Mouse (Mus musculus): ENCODE results near the gene Qk. TPM values are rescaled to one million over a fixed set of nuclear protein-coding genes. Genes with fewer than 3 reads are reported as not detected.

Gene Qk
- total RNA-seq, 2 experiments from 2014 or later: 311 to 342 TPM

GRCm38 (mm10) chr17:10160415-10160814 lies 159.2 kb downstream of the Qk start:
- TF ChIP-seq CTCF (IDR thresholded peaks at IDR 0.05): no peak
- DNase-seq (ENCODE audit: extremely low spot score in 1 of 2, low spot score in 2 of 2): no peak
- no peak overlapping the region for H3K4me3 ChIP-seq
- H3K27ac ChIP-seq: no peak overlapping the region
- intact Hi-C loops (cut with DNase I): no loop called here

GRCm38 (mm10) chr17:10152808-10153413 lies 166.7 kb downstream of the Qk start:
- TF ChIP-seq CTCF (IDR thresholded peaks at IDR 0.05): no peak
- intact Hi-C loops (cut with DNase I): no loop called here
- Histone ChIP-seq H3K27ac (no peak overlapping the region), H3K4me3 (no peak overlapping the region)
- DNase-seq (ENCODE audit: extremely low spot score in 1 of 2, low spot score in 2 of 2): no peak
